Mouse (Mus musculus): ENCODE results near the gene Celf1. TPM values are rescaled to one million over a fixed set of nuclear protein-coding genes. Genes with fewer than 3 reads are reported as not detected.

The Celf1 gene
- total and polyA plus RNA-seq, 3 experiments, result 29.7 to 69.7 (median 52.8) TPM

DNA sequence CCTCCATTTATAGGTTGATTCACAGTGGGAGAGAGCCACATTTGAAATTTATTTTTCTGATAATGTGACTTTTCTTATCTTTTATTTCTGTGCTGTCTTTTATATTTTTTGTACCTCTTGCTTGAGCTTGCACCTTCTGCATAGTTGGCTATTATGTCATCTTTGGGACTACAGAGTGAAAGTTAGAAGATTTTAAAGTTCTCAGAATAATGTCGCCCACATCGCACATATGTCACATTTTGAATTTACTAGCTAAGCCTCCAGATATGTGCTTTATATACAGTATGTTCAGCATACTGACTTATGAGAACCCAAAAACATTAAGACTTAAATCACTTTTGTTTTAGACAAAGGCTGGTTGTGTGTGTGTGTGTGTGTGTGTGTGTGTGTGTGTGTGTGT is 19.8 kb downstream of the Celf1 start:
- Histone ChIP-seq H3K4me2 (ENCODE audit: insufficient read depth, low read depth, poor library complexity, severe bottlenecking) (no peak overlapping the region), H3K9ac (ENCODE audit: insufficient read depth, low read depth) (no peak overlapping the region), H3K27ac (ENCODE audit: insufficient read depth, low read depth) (no peak overlapping the region), H3K9me3 (replicated peaks; ENCODE audit: low read length) (no peaks in the 10 kb centered on the region), H3K4me3 (replicated peaks in 1 of 3; ENCODE audit: low read depth in 2 of 3, low read length in 2 of 3, poor library complexity in 1 of 3) (no peak overlapping the region), H3K79me2 (replicated peaks; ENCODE audit: control insufficient read depth, extremely low read depth, insufficient read depth, poor library complexity, severe bottlenecking) (peaks cover 68% of the 10 kb centered on the region), H3K36me3 (replicated peaks in 1 of 2; ENCODE audit: control insufficient read depth in 1 of 2, insufficient read depth in 1 of 2, low read length in 1 of 2) (peaks cover 0 to 45% of the 10 kb centered on the region in 2 experiments), H3K4me1 (ENCODE audit: control insufficient read depth in 1 of 2, insufficient read depth in 2 of 2) (peaks cover 0 to 5% of the 10 kb centered on the region in 2 experiments; a peak in 2 of 4 replicates), H3K27me3 (replicated peaks) (no peaks in the 10 kb centered on the region)
- in situ Hi-C loops (cut with MboI; ENCODE audit: low pct_ligation_motif_present, low pct_unique_long_range_greater_than_20kb, low sequenced_read_pairs) (no loop called here), dilution Hi-C loops (cut with MboI; ENCODE audit: extremely low pct_ligation_motif_present, extremely low pct_unique_long_range_greater_than_20kb, low sequenced_read_pairs) (no loop called here)
- DNase-seq (ENCODE audit: extremely low read depth), result no peak
- TF ChIP-seq KAT2A (IDR thresholded peaks at IDR 0.05; ENCODE audit: insufficient replicate concordance, low read length) (no peak), TBP (conservative IDR thresholded peaks at IDR 0.05; ENCODE audit: low read depth, low read length) (no peak), SIN3A (IDR thresholded peaks at IDR 0.05; ENCODE audit: low read length) (no peak), MAZ (IDR thresholded peaks at IDR 0.05; ENCODE audit: low read depth, low read length) (no peak), MEF2A (IDR thresholded peaks at IDR 0.05; ENCODE audit: borderline replicate concordance, low read depth, low read length) (no peak), ELF1 (IDR thresholded peaks at IDR 0.05; ENCODE audit: low read depth, low read length) (no peak), PAX5 (IDR thresholded peaks at IDR 0.05; ENCODE audit: low read length) (no peak), MAX (IDR thresholded peaks at IDR 0.05; ENCODE audit: low read length) (no peak), JUND (conservative IDR thresholded peaks at IDR 0.05; ENCODE audit: low read depth, low read length) (no peak), BHLHE40 (IDR thresholded peaks at IDR 0.05; ENCODE audit: low read depth, low read length) (no peak), CTCF (conservative IDR thresholded peaks at IDR 0.05 in 1 of 2, IDR thresholded peaks at IDR 0.05 in 1 of 2; ENCODE audit: low read depth in 2 of 2, low read length in 2 of 2) (no peak), USF2 (conservative IDR thresholded peaks at IDR 0.05; ENCODE audit: low read depth, low read length) (no peak)

DNA sequence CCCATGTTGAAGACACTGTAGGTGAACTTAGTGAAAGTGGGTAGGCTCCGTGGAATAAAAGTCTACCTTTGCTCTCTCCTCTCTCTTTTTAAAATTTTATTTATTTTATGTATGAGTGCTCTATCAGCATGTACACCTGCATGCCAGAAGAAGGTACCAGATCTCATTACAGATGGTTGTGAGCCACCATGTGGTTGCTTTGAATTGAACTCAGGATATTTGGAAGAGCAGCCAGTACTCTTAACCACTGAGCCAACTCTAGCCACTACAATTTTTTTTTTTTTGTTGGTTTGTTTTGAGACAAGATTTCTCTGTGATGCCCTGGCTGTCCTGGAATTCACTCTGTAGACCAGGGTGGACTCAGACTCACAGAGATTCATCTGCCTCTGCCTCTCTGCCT is 23.1 kb downstream of the Celf1 start:
- Histone ChIP-seq H3K9me3 (replicated peaks; ENCODE audit: low read length) (no peaks in the 10 kb centered on the region), H3K27me3 (replicated peaks) (no peaks in the 10 kb centered on the region), H3K36me3 (replicated peaks in 1 of 2; ENCODE audit: control insufficient read depth in 1 of 2, insufficient read depth in 1 of 2, low read length in 1 of 2) (peaks cover 0 to 36% of the 10 kb centered on the region in 2 experiments), H3K79me2 (replicated peaks; ENCODE audit: control insufficient read depth, extremely low read depth, insufficient read depth, poor library complexity, severe bottlenecking) (peaks cover 72% of the 10 kb centered on the region), H3K4me1 (ENCODE audit: control insufficient read depth in 1 of 2, insufficient read depth in 2 of 2) (peaks cover 0 to 9% of the 10 kb centered on the region in 2 experiments; a peak in 2 of 4 replicates), H3K4me2 (ENCODE audit: insufficient read depth, low read depth, poor library complexity, severe bottlenecking) (no peak overlapping the region), H3K27ac (ENCODE audit: insufficient read depth, low read depth) (no peak overlapping the region), H3K4me3 (replicated peaks in 1 of 3; ENCODE audit: low read depth in 2 of 3, low read length in 2 of 3, poor library complexity in 1 of 3) (no peak overlapping the region), H3K9ac (ENCODE audit: insufficient read depth, low read depth) (no peak overlapping the region)
- dilution Hi-C loops (cut with MboI; ENCODE audit: extremely low pct_ligation_motif_present, extremely low pct_unique_long_range_greater_than_20kb, low sequenced_read_pairs), result no loop called here
- in situ Hi-C loops (cut with MboI; ENCODE audit: low pct_ligation_motif_present, low pct_unique_long_range_greater_than_20kb, low sequenced_read_pairs), result no loop called here
- TF ChIP-seq SMC3 (IDR thresholded peaks at IDR 0.05; ENCODE audit: low read depth, low read length) (no peak), BHLHE40 (IDR thresholded peaks at IDR 0.05; ENCODE audit: low read depth, low read length) (no peak), RCOR1 (conservative IDR thresholded peaks at IDR 0.05; ENCODE audit: low read depth, low read length) (no peak), RAD21 (IDR thresholded peaks at IDR 0.05; ENCODE audit: low read depth, low read length) (no peak), ELF1 (IDR thresholded peaks at IDR 0.05; ENCODE audit: low read depth, low read length) (no peak), ETS1 (conservative IDR thresholded peaks at IDR 0.05; ENCODE audit: low read depth, low read length) (no peak), ZC3H11A (IDR thresholded peaks at IDR 0.05; ENCODE audit: low read depth, low read length) (no peak)
- no peak for DNase-seq (ENCODE audit: extremely low read depth)
